In the genomic region with DNA sequence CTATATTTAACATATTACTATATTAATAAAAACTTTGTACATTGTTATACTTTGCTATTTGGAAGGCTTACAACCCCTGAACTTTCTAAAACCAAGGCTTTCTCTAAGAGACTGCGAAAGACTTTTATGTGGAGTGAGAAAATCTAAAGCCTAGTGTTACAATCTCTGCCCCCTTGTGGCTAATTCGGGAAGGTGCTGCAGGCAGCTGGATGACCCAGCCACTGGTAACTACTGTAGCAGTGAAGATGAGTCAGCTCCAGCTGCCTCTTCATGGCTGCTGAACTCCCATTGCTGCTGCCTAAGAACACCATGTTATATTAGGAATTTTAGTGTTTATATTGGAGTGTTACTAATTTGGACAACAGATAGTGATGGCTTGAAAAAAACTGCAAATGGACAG, we compare ENCODE assay signal across 10 mouse cellular contexts.
DNase-seq lines count a peak whose midpoint lies in the region; ATAC-seq and TF ChIP-seq lines count a peak whose summit lies in the region.
"Had no signal": no experiment of that assay in that cellular context is flagged by ENCODE, and none has a peak within 500 bp of the region (broad histone marks: within the 10 kb centered on the region; RNA-seq: fewer than 3 reads in every experiment).

No protein-coding gene starts in this region.

- no peak overlapping the region for H3K9ac ChIP-seq in heart, adult 2 months (ENCODE audit: low read depth, low read length)
- no peak overlapping the region for H3K9ac ChIP-seq in forebrain, embryonic 15.5 days (replicated peaks)
- no peak overlapping the region for H3K9ac ChIP-seq in midbrain, postnatal 0 days (replicated peaks; ENCODE audit: low read length, poor library complexity, severe bottlenecking)
- H3K9ac ChIP-seq: limb, embryonic 13.5 days; stomach, embryonic 15.5 days had no signal

- H3K36me3 ChIP-seq in heart, adult 2 months (ENCODE audit: control insufficient read depth, insufficient read depth, low read length), result no peaks in the 10 kb centered on the region
- H3K36me3 ChIP-seq in forebrain, embryonic 15.5 days, result no peaks in the 10 kb centered on the region
- no peaks in the 10 kb centered on the region for H3K36me3 ChIP-seq in midbrain, postnatal 0 days (ENCODE audit: insufficient read depth, low read length)
- H3K36me3 ChIP-seq: limb, embryonic 13.5 days; stomach, embryonic 15.5 days had no signal

- H3K4me3 ChIP-seq in heart, adult 2 months, result no peak overlapping the region
- H3K4me3 ChIP-seq in forebrain, embryonic 15.5 days, result no peak overlapping the region
- no peak overlapping the region for H3K4me3 ChIP-seq in midbrain, postnatal 0 days (ENCODE audit: low read depth, low read length)
- H3K4me3 ChIP-seq: limb, embryonic 13.5 days; stomach, embryonic 15.5 days had no signal

- intact Hi-C loops in heart, adult 2 months (cut with DNase I), result no loop called here

- H3K79me2 ChIP-seq in heart, adult 2 months (replicated peaks; ENCODE audit: control insufficient read depth, insufficient read depth, low read length), result no peaks in the 10 kb centered on the region

- H3K27ac ChIP-seq in heart, adult 2 months, result no peak overlapping the region
- no peak overlapping the region for H3K27ac ChIP-seq in forebrain, embryonic 15.5 days (replicated peaks)
- H3K27ac ChIP-seq in midbrain, postnatal 0 days (ENCODE audit: low read depth, low read length), result no peak overlapping the region
- H3K27ac ChIP-seq: limb, embryonic 13.5 days; stomach, embryonic 15.5 days had no signal

- TF ChIP-seq POLR2A in heart, adult 2 months (IDR thresholded peaks at IDR 0.05; ENCODE audit: insufficient read depth, low read depth, low read length), result no peak

- DNase-seq in heart, adult 2 months, result no peak
- DNase-seq in heart, adult 11 months, result no peak
- DNase-seq in right cerebral cortex, postnatal 10 days (ENCODE audit: low spot score in 2 of 2), result peak; percentile 30 to 31
- DNase-seq in right cerebral cortex, postnatal 36 days (ENCODE audit: low spot score in 2 of 2), result no peak
- DNase-seq in midbrain, postnatal 0 days (ENCODE audit: low spot score), result peak; percentile 38
- DNase-seq in thymus, adult 18-20 months, result no peak
- DNase-seq in heart, adult 9 months (ENCODE audit: low spot score in 2 of 2), result no peak

- TF ChIP-seq EP300 in heart, adult 2 months (IDR thresholded peaks at IDR 0.05; ENCODE audit: insufficient read depth, low read depth, low read length), result no peak

- H3K27me3 ChIP-seq in heart, adult 2 months (ENCODE audit: control insufficient read depth, insufficient read depth, low read length), result no peaks in the 10 kb centered on the region
- H3K27me3 ChIP-seq in forebrain, embryonic 15.5 days, result no peaks in the 10 kb centered on the region
- no peaks in the 10 kb centered on the region for H3K27me3 ChIP-seq in midbrain, postnatal 0 days (ENCODE audit: insufficient read depth, low read length)
- H3K27me3 ChIP-seq: limb, embryonic 13.5 days; stomach, embryonic 15.5 days had no signal

- WGBS in heart, adult 2 months, result 46% methylated on average over 2 of the region's 2 CpGs
- 37% methylated on average over 2 of the region's 2 CpGs for WGBS in forebrain, embryonic 15.5 days
- 41% methylated on average over 2 of the region's 2 CpGs for WGBS in midbrain, postnatal 0 days

- TF ChIP-seq CTCF in heart, adult 2 months (IDR thresholded peaks at IDR 0.05), result peak; percentile 26
- peak; percentile 61 for TF ChIP-seq CTCF in midbrain, postnatal 0 days (IDR thresholded peaks at IDR 0.05)

- H3K9me3 ChIP-seq in forebrain, embryonic 15.5 days, result no peaks in the 10 kb centered on the region
- no peaks in the 10 kb centered on the region for H3K9me3 ChIP-seq in midbrain, postnatal 0 days (ENCODE audit: low read length)
- H3K9me3 ChIP-seq: limb, embryonic 13.5 days; stomach, embryonic 15.5 days had no signal

- H3K4me1 ChIP-seq in heart, adult 2 months (ENCODE audit: control insufficient read depth, insufficient read depth, low read length), result no peaks in the 10 kb centered on the region
- H3K4me1 ChIP-seq in forebrain, embryonic 15.5 days, result no peaks in the 10 kb centered on the region
- no peaks in the 10 kb centered on the region for H3K4me1 ChIP-seq in midbrain, postnatal 0 days (ENCODE audit: insufficient read depth, low read length)
- H3K4me1 ChIP-seq: limb, embryonic 13.5 days; stomach, embryonic 15.5 days had no signal

- no peak overlapping the region for H3K4me2 ChIP-seq in forebrain, embryonic 15.5 days (replicated peaks)
- H3K4me2 ChIP-seq in midbrain, postnatal 0 days (ENCODE audit: low read depth, low read length, poor library complexity, severe bottlenecking), result no peak overlapping the region
- H3K4me2 ChIP-seq: limb, embryonic 13.5 days; stomach, embryonic 15.5 days had no signal

- 0 out of 2 replicates have a peak, but pooled peaks have one; percentile 23 for ATAC-seq in forebrain, embryonic 15.5 days (replicated peaks)
- ATAC-seq in midbrain, postnatal 0 days (ENCODE audit: low FRiP score), result 0 out of 2 replicates have a peak, but pooled peaks have one; percentile 20

Comparison
In these comparisons a context has a peak if more than half of its experiments do, and no peak if none do; other contexts are left out.
1. DNase-seq: peak in right cerebral cortex, postnatal 10 days (2 of 2) and midbrain, postnatal 0 days (single experiment); none in heart, adult 2 months (0 of 2), heart, adult 11 months (single experiment), right cerebral cortex, postnatal 36 days (0 of 2), thymus, adult 18-20 months (0 of 2) and heart, adult 9 months (0 of 2).